Mouse (Mus musculus): ENCODE measurements around the gene Tmem190.
A peak's percentile ranks its signal among the peaks of the same experiment; 100 is the strongest.
"Not testable (repeated sequence)": the region's sequence is repeated elsewhere in the genome, so short reads cannot be mapped to it uniquely, and the experiment has no call there.

Gene Tmem190

GRCm38 (mm10) chr7:4776861-4777830 is 5.6 kb upstream of the Tmem190 start:
- DNase-seq, result peak; percentile 82

- no peak for DNase-seq
Observed at GRCm38 (mm10) chr7:4777851-4778637, 4.7 kb upstream of the Tmem190 start.

GRCm38 (mm10) chr7:4779921-4780320 is 2.8 kb upstream of the Tmem190 start:
- DNase-seq, result no peak

- no peak for DNase-seq
Observed at GRCm38 (mm10) chr7:4782130-4782529, 607 bp upstream of the Tmem190 start.

- no peak for DNase-seq
Observed at GRCm38 (mm10) chr7:4783667-4784268, 1.0 kb downstream of the Tmem190 start.

GRCm38 (mm10) chr7:4788499-4789435 is 6.0 kb downstream of the Tmem190 start:
- peak; percentile 75 for DNase-seq

GRCm38 (mm10) chr7:4789436-4789935 is 6.7 kb downstream of the Tmem190 start, which contains the start of gene Tmem238:
Gene Tmem238 (minus strand): TSS chr7:4789656.
- no peak for DNase-seq

- DNase-seq, result peak; percentile 98
Observed at GRCm38 (mm10) chr7:4792278-4793212, 9.8 kb downstream of the Tmem190 start, which contains the start of gene Rpl28. Gene Rpl28 (plus strand): TSS chr7:4792874.

GRCm38 (mm10) chr7:4793248-4793647 is 10.5 kb downstream of the Tmem190 start:
- not testable (repeated sequence) for DNase-seq

- DNase-seq, result no peak
Observed at GRCm38 (mm10) chr7:4793674-4794073, 10.9 kb downstream of the Tmem190 start.

- DNase-seq, result no peak
Observed at GRCm38 (mm10) chr7:4794631-4795168, 12.0 kb downstream of the Tmem190 start.

- peak; percentile 76 for DNase-seq
Observed at GRCm38 (mm10) chr7:4795767-4796433, 13.2 kb downstream of the Tmem190 start.

GRCm38 (mm10) chr7:4802247-4802646 is 19.5 kb downstream of the Tmem190 start:
- DNase-seq, result no peak

- peak; percentile 71 for DNase-seq
Observed at GRCm38 (mm10) chr7:4806716-4807115, 24.0 kb downstream of the Tmem190 start.

- DNase-seq, result not testable (repeated sequence)
Observed at GRCm38 (mm10) chr7:4811131-4811530, 28.4 kb downstream of the Tmem190 start.

GRCm38 (mm10) chr7:4811842-4812302 is 29.1 kb downstream of the Tmem190 start:
- peak; percentile 67 for DNase-seq

GRCm38 (mm10) chr7:4812303-4813104 is 29.8 kb downstream of the Tmem190 start, which contains the start of gene Ube2s:
Gene Ube2s (minus strand): TSS chr7:4812590.
- DNase-seq, result peak; percentile 100

- peak; percentile 32 for DNase-seq
Observed at GRCm38 (mm10) chr7:4813105-4813791, 30.5 kb downstream of the Tmem190 start.
